Mouse (Mus musculus): ENCODE data around the gene Pald1.

DNA sequence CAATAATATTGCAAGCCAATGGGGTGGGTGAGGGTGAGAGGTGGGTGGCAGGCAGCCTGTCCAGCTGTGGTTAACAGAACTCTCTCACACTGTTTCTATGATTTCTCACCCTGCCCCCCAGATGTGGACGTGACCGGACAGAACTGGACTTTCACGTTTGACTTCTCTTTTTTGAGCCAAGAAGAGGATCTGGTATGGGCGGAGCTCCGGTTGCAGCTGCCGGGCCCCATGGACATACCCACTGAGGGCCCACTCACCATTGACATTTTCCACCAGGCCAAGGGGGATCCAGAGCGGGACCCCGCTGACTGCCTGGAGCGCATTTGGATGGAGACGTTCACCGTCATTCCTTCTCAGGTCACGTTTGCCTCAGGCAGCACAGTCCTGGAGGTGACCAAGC is 39.5 kb upstream of the Pald1 start:
- no peak for TF ChIP-seq CTCF (IDR thresholded peaks at IDR 0.05; ENCODE audit: control insufficient read depth, insufficient read depth, insufficient replicate concordance, low read depth, low read length)
- TF ChIP-seq POLR2A (IDR thresholded peaks at IDR 0.05; ENCODE audit: control insufficient read depth, low read depth, low read length) = no peak
